Mouse (Mus musculus): ENCODE measurements around the gene Prkcg. TPM values are rescaled to one million over a fixed set of nuclear protein-coding genes. Genes with fewer than 3 reads are reported as not detected.

Prkcg gene
- polyA plus RNA-seq, 1 experiment from 2014 or later: 0.09 TPM

GRCm38 (mm10) chr7:3370407-3370806 is 81.4 kb downstream of the Prkcg start:
- no peak overlapping the region for H3K4me3 ChIP-seq (ENCODE audit: low read depth, low read length)
- H3K36me3 ChIP-seq (replicated peaks; ENCODE audit: insufficient read depth, low read length): no peaks in the 10 kb centered on the region
- DNase-seq (no peak), ATAC-seq (no peak)
- no peak overlapping the region for H3K9ac ChIP-seq (replicated peaks)
- TF ChIP-seq EP300 (IDR thresholded peaks at IDR 0.05; ENCODE audit: low read depth) (no peak), CTCF (IDR thresholded peaks at IDR 0.05; ENCODE audit: low read depth) (no peak)
- peaks cover 31% of the 10 kb centered on the region for H3K27me3 ChIP-seq (ENCODE audit: insufficient read depth, low read length)
- H3K4me1 ChIP-seq (ENCODE audit: insufficient read depth): no peaks in the 10 kb centered on the region
- H3K27ac ChIP-seq (ENCODE audit: low read depth): no peak overlapping the region
- H3K4me2 ChIP-seq (ENCODE audit: low read depth, low read length): no peak overlapping the region
- WGBS (ENCODE audit: insufficient replicate concordance): 49% methylated on average over 4 of the region's 4 CpGs
- no peaks in the 10 kb centered on the region for H3K9me3 ChIP-seq (ENCODE audit: low read length)

GRCm38 (mm10) chr7:3372376-3372775 is 83.4 kb downstream of the Prkcg start:
- no peaks in the 10 kb centered on the region for H3K36me3 ChIP-seq (replicated peaks; ENCODE audit: insufficient read depth, low read length)
- 55% methylated on average over 2 of the region's 2 CpGs for WGBS (ENCODE audit: insufficient replicate concordance)
- H3K9ac ChIP-seq (replicated peaks): no peak overlapping the region
- H3K4me1 ChIP-seq (ENCODE audit: insufficient read depth): no peaks in the 10 kb centered on the region
- H3K4me3 ChIP-seq (ENCODE audit: low read depth, low read length): no peak overlapping the region
- ATAC-seq: no peak
- no peak overlapping the region for H3K4me2 ChIP-seq (ENCODE audit: low read depth, low read length)
- peaks cover 12% of the 10 kb centered on the region for H3K27me3 ChIP-seq (ENCODE audit: insufficient read depth, low read length)
- H3K9me3 ChIP-seq (ENCODE audit: low read length): no peaks in the 10 kb centered on the region
- no peak for DNase-seq
- H3K27ac ChIP-seq (ENCODE audit: low read depth): no peak overlapping the region
- TF ChIP-seq CTCF (IDR thresholded peaks at IDR 0.05; ENCODE audit: low read depth) (no peak), EP300 (IDR thresholded peaks at IDR 0.05; ENCODE audit: low read depth) (no peak)

- Histone ChIP-seq H3K9ac (replicated peaks) (no peak overlapping the region), H3K4me1 (ENCODE audit: insufficient read depth) (no peaks in the 10 kb centered on the region), H3K27ac (ENCODE audit: low read depth) (no peak overlapping the region), H3K4me2 (ENCODE audit: low read depth, low read length) (no peak overlapping the region), H3K36me3 (replicated peaks; ENCODE audit: insufficient read depth, low read length) (no peaks in the 10 kb centered on the region), H3K4me3 (ENCODE audit: low read depth, low read length) (no peak overlapping the region), H3K27me3 (ENCODE audit: insufficient read depth, low read length) (peaks cover 5% of the 10 kb centered on the region; the same call in 1 of the 2 replicates), H3K9me3 (ENCODE audit: low read length) (no peaks in the 10 kb centered on the region)
- DNase-seq (no peak), ATAC-seq (no peak)
- WGBS (ENCODE audit: insufficient replicate concordance): 77% methylated on average over 8 of the region's 8 CpGs
- no peak for TF ChIP-seq EP300 (IDR thresholded peaks at IDR 0.05; ENCODE audit: low read depth)
- TF ChIP-seq CTCF (IDR thresholded peaks at IDR 0.05; ENCODE audit: low read depth): no peak
Observed at GRCm38 (mm10) chr7:3373754-3374153, 84.8 kb downstream of the Prkcg start.

- Histone ChIP-seq H3K4me1 (ENCODE audit: insufficient read depth) (no peaks in the 10 kb centered on the region), H3K4me2 (ENCODE audit: low read depth, low read length) (no peak overlapping the region)
- WGBS (ENCODE audit: insufficient replicate concordance): 46% methylated on average over 4 of the region's 4 CpGs
Observed at GRCm38 (mm10) chr7:3376831-3377230, 87.9 kb downstream of the Prkcg start.

More at GRCm38 (mm10) chr7:3376831-3377230, 87.9 kb downstream of the Prkcg start:
- DNase-seq (peak; percentile 70), ATAC-seq (no peak; the same call in 1 of the 2 replicates)
- H3K9ac ChIP-seq (replicated peaks): no peak overlapping the region
- H3K27ac ChIP-seq (ENCODE audit: low read depth): no peak overlapping the region
- no peak overlapping the region for H3K4me3 ChIP-seq (ENCODE audit: low read depth, low read length)
- TF ChIP-seq EP300 (IDR thresholded peaks at IDR 0.05; ENCODE audit: low read depth) (no peak), CTCF (IDR thresholded peaks at IDR 0.05; ENCODE audit: low read depth) (peak; percentile 64)
- no peaks in the 10 kb centered on the region for H3K9me3 ChIP-seq (ENCODE audit: low read length)
- no peaks in the 10 kb centered on the region for H3K27me3 ChIP-seq (ENCODE audit: insufficient read depth, low read length)
- no peaks in the 10 kb centered on the region for H3K36me3 ChIP-seq (replicated peaks; ENCODE audit: insufficient read depth, low read length)

Other genes starting within 250 kb of the Prkcg start
- not detected in 2 replicates for gene AU018091, start 120.0 kb upstream of the Prkcg start, polyA plus RNA-seq (2015; fragmentation: Nextera tagmentation; extraction: Ambion mirVana)
- gene Nlrp12, start 39.4 kb upstream of the Prkcg start, polyA plus RNA-seq (2015; fragmentation: Nextera tagmentation; extraction: Ambion mirVana): 4.2 and 5.1 TPM in 2 replicates
- gene Myadm, start 99 bp upstream of the Prkcg start, polyA plus RNA-seq (2015; fragmentation: Nextera tagmentation; extraction: Ambion mirVana): 38.6 and 40.7 TPM in 2 replicates
- 0.12 and 0.13 TPM in 2 replicates for gene Cacng7, start 43.8 kb downstream of the Prkcg start, polyA plus RNA-seq (2015; fragmentation: Nextera tagmentation; extraction: Ambion mirVana)
- not detected in 2 replicates for gene Cacng8, start 101.5 kb downstream of the Prkcg start, polyA plus RNA-seq (2015; fragmentation: Nextera tagmentation; extraction: Ambion mirVana)
- gene Cacng6, start 135.0 kb downstream of the Prkcg start, polyA plus RNA-seq (2015; fragmentation: Nextera tagmentation; extraction: Ambion mirVana): 0.30 TPM in 1 of 2 replicates, not detected in the other
- gene Tarm1, start 213.4 kb downstream of the Prkcg start, polyA plus RNA-seq (2015; fragmentation: Nextera tagmentation; extraction: Ambion mirVana): 0.24 and 0.41 TPM in 2 replicates

Data from liver, postnatal 0 days (tissue).